Mouse (Mus musculus) cerebellum, adult 2 months (tissue): ENCODE measurements around the gene Runx1.

Experiments used
- CTCF ChIP-seq: fragments of 200-500 bp; IDR thresholded peaks from 2 replicates; pipeline ENCODE4 v1.5.1; 2011; ENCODE audit warnings: low read depth, mild to moderate bottlenecking, control low read depth, low read length, moderate library complexity, borderline replicate concordance; ENCODE audit not compliant: insufficient read depth
- POLR2A ChIP-seq: fragments of 200-500 bp; IDR thresholded peaks from 2 replicates; pipeline ENCODE4 v1.6.1; 2011; ENCODE audit warnings: low read length, control low read depth, borderline replicate concordance; ENCODE audit not compliant: insufficient read depth

- TF ChIP-seq POLR2A (no peak), CTCF (no peak)
Measured at GRCm38 (mm10) chr16:92753944-92754343, 72.0 kb downstream of the Runx1 start.
